Mouse (Mus musculus) midbrain, embryonic 14.5 days (tissue): ENCODE data around the gene Ptcd2. TPM values are rescaled to one million over a fixed set of nuclear protein-coding genes. Genes with fewer than 3 reads are reported as not detected.

Source experiments
- ATAC-seq: fragments of 200-750 bp; cut with Nextera tagmentation; 2 replicates; pipeline ENCODE4 v1.8.0; 2017; ENCODE audit warnings: moderate number of reproducible peaks, moderate library complexity; ENCODE audit not compliant: low FRiP score, low TSS enrichment
- DNase-seq: peaks from one replicate; pipeline ENCODE4 v3.0.0-alpha.2; 2015
- H3K27ac ChIP-seq: fragments of 300-500 bp; sonication (generic); replicated peaks from 2 replicates; pipeline ENCODE4 v1.5.1; 2014; ENCODE audit warnings: mild to moderate bottlenecking, low read depth, low read length, moderate library complexity
- H3K27me3 ChIP-seq: fragments of 300-500 bp; sonication (generic); 2 replicates; pipeline ENCODE4 v1.6.1; 2014; ENCODE audit warnings: low read length, control low read depth, mixed read lengths; ENCODE audit not compliant: control insufficient read depth, insufficient read depth
- H3K36me3 ChIP-seq: fragments of 300-500 bp; sonication (generic); 2 replicates; pipeline ENCODE4 v1.6.1; 2014; ENCODE audit warnings: low read length, control low read depth; ENCODE audit not compliant: control insufficient read depth, insufficient read depth
- H3K4me1 ChIP-seq: fragments of 300-500 bp; sonication (generic); 2 replicates; pipeline ENCODE4 v1.6.1; 2014; ENCODE audit warnings: mild to moderate bottlenecking, antibody characterized with exemption, low read length, control low read depth; ENCODE audit not compliant: control insufficient read depth, insufficient read depth
- H3K4me2 ChIP-seq: fragments of 300-500 bp; sonication (generic); 2 replicates; pipeline ENCODE4 v1.6.1; 2014; ENCODE audit warnings: mild to moderate bottlenecking, low read length, moderate library complexity
- H3K4me3 ChIP-seq: fragments of 300-500 bp; sonication (generic); replicated peaks from 2 replicates; pipeline ENCODE4 v1.5.1; 2014; ENCODE audit warnings: low read depth, low read length
- H3K9ac ChIP-seq: fragments of 300-500 bp; sonication (generic); replicated peaks from 2 replicates; pipeline ENCODE4 v1.6.1; 2014; ENCODE audit warnings: mild to moderate bottlenecking, low read length, moderate library complexity
- H3K9me3 ChIP-seq: fragments of 300-500 bp; sonication (generic); 2 replicates; pipeline ENCODE4 v1.6.1; 2016; ENCODE audit warnings: low read length, control low read depth, mixed read lengths; ENCODE audit not compliant: control insufficient read depth
- WGBS: fragments of 180-500 bp; shearing (Covaris S2); extraction: QIAGEN DNeasy Blood & Tissue Kit; methylation state at CpG from one replicate; pipeline ENCODE4 v1.1.7; 2014; 5-methylcytosine and 5-hydroxymethylcytosine counted together
- polyA plus RNA-seq: library from polyadenylated mRNA; unstranded; fragments of >200 nt; fragmentation: Nextera tagmentation; extraction: Ambion mirVana; gene quantifications from 2 replicates; pipeline ENCODE4 v1.2.1, GENCODE M21; 2014

The Ptcd2 gene
- 57.3 and 62.2 TPM in 2 replicates for polyA plus RNA-seq

DNA sequence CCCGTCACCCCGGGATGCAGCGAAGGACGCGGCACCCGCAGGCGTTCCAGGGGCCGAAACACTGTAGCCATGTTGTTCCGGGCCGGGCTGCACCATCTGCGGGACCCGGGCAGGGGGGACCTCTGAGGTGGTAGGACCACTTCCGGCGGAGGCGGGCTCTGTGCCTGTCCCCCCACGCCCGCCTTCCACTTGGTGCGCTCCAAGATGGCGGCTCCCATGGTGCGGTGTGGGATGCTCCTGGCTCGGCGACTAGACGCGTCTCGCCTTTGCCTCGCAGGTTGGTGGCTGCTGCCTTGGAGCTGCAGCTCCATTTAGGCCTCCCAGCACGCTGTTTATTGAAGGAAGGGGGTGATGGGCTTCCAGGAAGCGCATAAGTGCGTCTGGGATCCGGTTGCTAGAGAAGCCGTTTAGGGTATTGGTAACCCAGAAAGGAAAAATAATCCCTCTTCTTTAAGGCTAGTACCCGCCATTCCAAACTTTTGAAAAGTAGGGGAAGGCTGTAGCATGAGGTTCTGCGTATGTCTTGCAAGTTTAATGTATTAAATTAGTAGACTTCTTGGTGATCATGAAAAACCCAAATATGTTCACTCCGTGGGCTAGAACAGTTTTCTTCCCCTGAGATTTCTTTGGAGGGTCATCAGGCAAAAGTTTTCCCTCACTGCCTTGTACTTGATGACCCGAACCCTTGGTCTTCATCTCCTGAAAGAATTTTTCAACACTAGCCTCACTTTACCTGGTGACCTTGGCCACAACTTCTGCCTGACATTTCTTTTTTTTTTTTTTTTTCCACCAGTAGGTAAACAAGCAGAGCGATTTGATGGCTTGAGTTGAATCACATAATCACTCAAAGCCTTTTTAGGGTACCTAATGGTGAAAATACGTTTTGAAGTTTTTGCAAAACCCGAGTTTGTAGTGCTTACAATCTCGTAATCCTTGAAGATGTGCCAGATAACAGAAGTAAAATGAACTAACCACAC lies at the start of gene Ptcd2, which contains the start of gene Mrps27:
TSS of gene Ptcd2 (minus strand) at position 107 of the 977 bp plus-strand sequence.
TSS of gene Mrps27 (plus strand) at position 188 of the 977 bp plus-strand sequence.
- WGBS, result 3% methylated on average over 39 of the region's 39 CpGs
- Histone ChIP-seq H3K36me3 (peaks cover 34% of the 10 kb centered on the region), H3K9me3 (no peaks in the 10 kb centered on the region), H3K9ac (peak within 1 kb of the TSS; percentile 77), H3K4me3 (peak within 1 kb of the TSS; percentile 88), H3K4me1 (peaks cover 11% of the 10 kb centered on the region), H3K27me3 (no peaks in the 10 kb centered on the region), H3K27ac (peak within 1 kb of the TSS; percentile 90), H3K4me2 (peak within 1 kb of the TSS; percentile 82)
- peak; percentile 98 for DNase-seq
- ATAC-seq, result peak; percentile 99

DNA sequence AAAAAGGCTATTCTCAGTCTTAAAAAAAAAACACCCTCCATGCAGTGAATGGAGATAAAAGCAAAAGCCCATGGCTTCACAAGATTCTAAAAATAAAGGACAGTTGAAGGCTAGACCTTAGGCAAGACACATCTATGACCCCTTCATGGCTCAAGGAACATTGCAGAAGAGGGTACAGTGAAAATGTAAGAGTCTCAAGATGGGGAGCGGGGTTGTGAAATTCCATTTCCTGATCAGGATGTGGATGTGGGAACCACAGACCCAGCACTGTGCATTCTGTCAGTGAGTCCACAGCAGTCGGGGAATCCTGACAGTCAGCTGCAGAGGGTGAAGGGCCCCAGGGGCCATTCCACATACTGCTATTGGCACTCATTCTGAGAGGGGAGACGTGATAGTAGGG lies 48.6 kb upstream of the Ptcd2 start:
- H3K9me3 ChIP-seq, result no peaks in the 10 kb centered on the region
- no peaks in the 10 kb centered on the region for H3K27me3 ChIP-seq
- 88% methylated on average over 3 of the region's 3 CpGs for WGBS
- no peaks in the 10 kb centered on the region for H3K36me3 ChIP-seq
- H3K4me3 ChIP-seq, result no peak overlapping the region
- H3K4me1 ChIP-seq, result peaks cover 22% of the 10 kb centered on the region
- DNase-seq, result no peak
- no peak overlapping the region for H3K9ac ChIP-seq
- H3K27ac ChIP-seq, result no peak overlapping the region
- no peak overlapping the region for H3K4me2 ChIP-seq
- ATAC-seq, result no peak

DNA sequence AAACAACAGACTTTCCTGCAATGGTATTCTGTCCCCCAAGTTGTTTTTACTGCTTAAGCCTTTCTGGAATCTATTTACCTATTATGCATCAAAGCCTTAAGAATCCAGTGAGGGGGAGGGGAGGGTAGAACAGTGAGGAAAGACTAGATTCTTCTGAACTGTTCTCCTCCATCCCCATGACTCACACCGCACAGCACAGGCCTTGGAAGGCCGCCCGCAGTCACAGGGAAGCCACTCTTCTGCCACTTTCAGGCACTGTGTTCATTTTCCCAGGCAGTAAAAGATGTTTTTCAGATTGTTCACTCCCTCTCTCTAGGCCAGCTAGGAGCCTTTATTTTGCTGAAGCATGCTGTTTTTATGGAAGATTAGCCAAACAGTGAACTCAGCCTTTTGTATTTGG lies 46.9 kb upstream of the Ptcd2 start:
- Histone ChIP-seq H3K4me2 (no peak overlapping the region), H3K27me3 (no peaks in the 10 kb centered on the region), H3K27ac (0 out of 2 replicates have a peak overlapping the region, but pooled peaks have one; percentile 26), H3K9me3 (no peaks in the 10 kb centered on the region), H3K4me3 (no peak overlapping the region), H3K4me1 (peaks cover 16% of the 10 kb centered on the region; the same call in 1 of the 2 replicates), H3K9ac (no peak overlapping the region), H3K36me3 (no peaks in the 10 kb centered on the region)
- peak; percentile 20 for DNase-seq
- ATAC-seq, result no peak
- WGBS, result 75% methylated on average over 3 of the region's 3 CpGs

DNA sequence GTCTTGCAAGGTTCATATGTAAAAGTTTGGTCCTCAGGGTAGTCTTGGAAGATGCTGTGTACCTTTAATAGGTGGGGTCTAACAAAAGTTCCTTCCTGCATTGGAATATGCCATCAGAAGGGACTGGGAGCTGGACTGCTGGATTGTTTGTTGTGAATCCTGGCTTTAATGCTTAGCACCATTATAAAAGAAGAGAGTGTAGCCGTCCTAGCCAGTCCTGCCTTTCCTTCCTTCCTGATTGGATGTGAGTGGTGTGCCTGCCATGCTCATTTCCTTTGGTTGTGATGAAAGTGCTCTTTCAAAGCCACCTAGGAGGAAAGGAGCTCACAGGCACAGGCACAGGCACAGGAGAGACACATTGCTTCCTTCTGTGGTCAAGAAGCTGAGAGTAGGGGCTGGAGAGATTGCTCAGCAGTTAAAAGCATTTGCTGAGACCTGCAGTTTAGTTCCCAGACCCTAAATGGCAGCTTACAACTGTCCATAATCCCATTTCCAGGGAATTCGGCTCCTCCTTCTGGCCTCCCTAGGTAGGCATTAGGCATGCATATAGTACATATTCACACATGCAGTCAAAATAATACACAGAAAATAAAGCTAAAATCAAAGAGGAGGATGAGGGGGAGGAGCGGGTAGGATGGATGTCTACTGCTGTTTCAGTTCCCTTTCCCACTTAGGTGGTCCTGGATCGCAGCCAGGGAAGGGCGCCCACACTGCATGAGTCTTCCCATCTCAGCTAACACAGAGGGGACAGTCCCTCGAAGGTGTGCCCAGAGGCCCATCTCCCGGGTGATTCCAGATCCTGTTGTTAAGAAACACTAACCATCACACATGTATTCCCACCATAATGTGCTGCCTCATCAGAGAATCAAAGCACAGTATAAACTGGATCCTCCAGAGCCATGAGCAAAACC lies 43.7 kb upstream of the Ptcd2 start:
- no peak overlapping the region for H3K4me3 ChIP-seq
- no peaks in the 10 kb centered on the region for H3K36me3 ChIP-seq
- DNase-seq, result no peak
- H3K27me3 ChIP-seq, result no peaks in the 10 kb centered on the region
- no peak overlapping the region for H3K4me2 ChIP-seq
- ATAC-seq, result no peak
- 72% methylated on average over 7 of the region's 7 CpGs for WGBS
- no peak overlapping the region for H3K9ac ChIP-seq
- H3K4me1 ChIP-seq, result no peaks in the 10 kb centered on the region
- H3K27ac ChIP-seq, result no peak overlapping the region
- no peaks in the 10 kb centered on the region for H3K9me3 ChIP-seq

DNA sequence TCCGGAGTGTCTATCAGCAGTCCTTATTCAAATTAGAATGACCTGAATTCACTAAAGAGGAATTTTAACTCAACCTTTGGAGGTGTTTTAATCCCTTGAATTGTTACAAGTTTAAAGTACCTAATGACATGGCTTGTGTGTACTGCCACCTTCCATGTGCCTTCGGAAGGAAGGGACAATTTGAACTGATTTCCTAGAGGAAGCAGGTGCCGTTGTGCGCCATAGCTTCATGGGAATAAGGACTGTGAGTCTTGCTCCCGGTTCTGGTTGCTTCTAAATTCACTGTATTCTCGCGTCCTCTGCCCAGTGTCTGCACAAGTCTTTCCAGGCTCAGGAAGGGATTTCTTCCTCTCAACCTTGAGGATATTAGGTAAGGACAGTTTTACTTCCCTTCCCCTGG lies 41.8 kb upstream of the Ptcd2 start:
- H3K36me3 ChIP-seq, result no peaks in the 10 kb centered on the region
- H3K27ac ChIP-seq, result no peak overlapping the region
- DNase-seq (no peak), ATAC-seq (no peak)
- no peaks in the 10 kb centered on the region for H3K9me3 ChIP-seq
- H3K4me2 ChIP-seq, result no peak overlapping the region
- H3K4me1 ChIP-seq, result peaks cover 5% of the 10 kb centered on the region; the same call in 1 of the 2 replicates
- H3K4me3 ChIP-seq, result no peak overlapping the region
- no peaks in the 10 kb centered on the region for H3K27me3 ChIP-seq
- 86% methylated on average over 7 of the region's 7 CpGs for WGBS
- H3K9ac ChIP-seq, result no peak overlapping the region

DNA sequence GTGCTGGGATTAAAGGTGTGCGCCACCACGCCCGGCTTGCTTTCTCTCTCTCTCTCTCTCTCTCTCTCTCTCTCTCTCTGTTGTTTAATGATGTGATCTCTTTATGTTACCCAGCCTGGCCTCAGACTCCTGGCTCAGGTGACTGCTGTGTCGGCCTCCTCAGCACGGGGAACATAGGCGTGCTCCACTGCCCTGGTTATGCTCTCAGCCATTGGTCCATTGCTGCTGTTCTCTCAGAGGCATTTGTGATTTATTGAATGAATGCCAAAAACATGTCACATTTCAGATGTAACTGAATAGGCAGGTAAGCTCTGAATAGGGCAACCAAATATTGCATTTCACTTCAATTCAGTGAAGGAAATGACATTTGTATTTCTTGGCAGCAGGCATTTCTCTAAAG lies 41.4 kb upstream of the Ptcd2 start:
- Histone ChIP-seq H3K9ac (no peak overlapping the region), H3K27ac (no peak overlapping the region), H3K4me2 (no peak overlapping the region), H3K36me3 (no peaks in the 10 kb centered on the region), H3K27me3 (no peaks in the 10 kb centered on the region), H3K4me1 (peaks cover 5% of the 10 kb centered on the region; the same call in 1 of the 2 replicates), H3K4me3 (no peak overlapping the region), H3K9me3 (no peaks in the 10 kb centered on the region)
- DNase-seq, result no peak
- ATAC-seq, result no peak
- 80% methylated on average over 4 of the region's 6 CpGs for WGBS

DNA sequence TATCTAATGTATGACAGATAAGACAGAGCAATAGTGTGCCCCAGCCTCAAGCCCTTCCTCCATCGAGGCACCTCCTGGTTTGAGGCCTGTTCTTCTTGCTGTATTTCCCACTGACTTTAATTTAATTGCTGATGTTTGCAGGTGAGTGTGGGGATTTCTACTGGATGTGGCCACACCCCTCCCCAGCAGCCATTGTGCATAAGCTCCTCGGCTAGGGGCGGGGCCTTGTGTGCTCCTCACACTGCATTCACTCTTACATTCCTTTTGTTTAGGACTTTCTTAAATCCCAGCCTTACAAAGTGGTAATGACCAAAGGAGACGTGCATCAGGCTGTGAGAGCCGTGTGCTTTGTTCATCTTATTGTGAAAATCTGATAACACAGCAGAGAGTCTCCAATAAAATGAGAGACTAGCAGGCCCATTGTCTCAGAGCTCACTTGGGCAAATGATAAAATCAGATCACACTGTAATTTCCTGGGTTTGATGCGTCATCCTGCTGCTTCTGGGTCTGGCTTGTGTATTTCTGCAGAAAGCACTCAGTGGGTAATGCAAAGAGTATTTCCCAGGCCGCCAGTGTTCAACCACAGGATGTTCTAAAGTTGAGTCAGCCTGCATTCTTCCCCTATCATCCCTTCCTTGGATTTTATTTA lies 40.2 kb upstream of the Ptcd2 start:
- H3K9me3 ChIP-seq, result no peaks in the 10 kb centered on the region
- DNase-seq, result no peak
- H3K4me1 ChIP-seq, result peaks cover 5% of the 10 kb centered on the region; the same call in 1 of the 2 replicates
- 40% methylated on average over 7 of the region's 7 CpGs for WGBS
- H3K27me3 ChIP-seq, result no peaks in the 10 kb centered on the region
- no peak overlapping the region for H3K9ac ChIP-seq
- H3K4me2 ChIP-seq, result no peak overlapping the region
- no peaks in the 10 kb centered on the region for H3K36me3 ChIP-seq
- H3K27ac ChIP-seq, result no peak overlapping the region; the same call in 1 of the 2 replicates
- H3K4me3 ChIP-seq, result no peak overlapping the region
- no peak for ATAC-seq

DNA sequence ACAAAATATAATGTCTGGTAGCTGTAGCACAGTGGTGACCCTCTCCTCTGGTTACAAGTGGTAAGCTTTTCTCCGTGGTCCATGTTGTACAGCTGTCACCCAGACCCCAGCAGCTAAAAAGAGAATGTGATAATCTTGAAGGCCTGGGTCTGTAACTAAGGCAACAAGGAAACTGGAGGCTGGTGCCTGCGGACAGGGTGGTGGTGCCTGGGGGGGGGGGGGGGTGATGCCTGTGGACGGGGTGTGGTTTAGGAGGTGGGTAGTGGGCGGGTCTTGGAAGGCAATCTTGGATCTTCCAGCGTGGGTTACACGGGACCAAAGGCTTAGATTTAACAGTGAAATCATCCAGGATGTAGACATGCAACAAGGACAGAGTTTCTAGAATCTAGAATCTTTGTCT lies 37.9 kb upstream of the Ptcd2 start:
- H3K9ac ChIP-seq, result no peak overlapping the region
- no peak overlapping the region for H3K27ac ChIP-seq
- WGBS, result 37% methylated on average over 6 of the region's 6 CpGs
- no peaks in the 10 kb centered on the region for H3K9me3 ChIP-seq
- ATAC-seq (no peak), DNase-seq (no peak)
- H3K4me1 ChIP-seq, result peaks cover 5% of the 10 kb centered on the region; the same call in 1 of the 2 replicates
- H3K36me3 ChIP-seq, result no peaks in the 10 kb centered on the region
- no peaks in the 10 kb centered on the region for H3K27me3 ChIP-seq
- H3K4me2 ChIP-seq, result no peak overlapping the region
- no peak overlapping the region for H3K4me3 ChIP-seq
